Mouse (Mus musculus): Measurements from ENCODE around the gene Rtkn. TPM values are rescaled to one million over a fixed set of nuclear protein-coding genes. Genes with fewer than 3 reads are reported as not detected.

Gene Rtkn
- polyA plus RNA-seq, 1 experiment from 2014 or later: 8.9 TPM

DNA sequence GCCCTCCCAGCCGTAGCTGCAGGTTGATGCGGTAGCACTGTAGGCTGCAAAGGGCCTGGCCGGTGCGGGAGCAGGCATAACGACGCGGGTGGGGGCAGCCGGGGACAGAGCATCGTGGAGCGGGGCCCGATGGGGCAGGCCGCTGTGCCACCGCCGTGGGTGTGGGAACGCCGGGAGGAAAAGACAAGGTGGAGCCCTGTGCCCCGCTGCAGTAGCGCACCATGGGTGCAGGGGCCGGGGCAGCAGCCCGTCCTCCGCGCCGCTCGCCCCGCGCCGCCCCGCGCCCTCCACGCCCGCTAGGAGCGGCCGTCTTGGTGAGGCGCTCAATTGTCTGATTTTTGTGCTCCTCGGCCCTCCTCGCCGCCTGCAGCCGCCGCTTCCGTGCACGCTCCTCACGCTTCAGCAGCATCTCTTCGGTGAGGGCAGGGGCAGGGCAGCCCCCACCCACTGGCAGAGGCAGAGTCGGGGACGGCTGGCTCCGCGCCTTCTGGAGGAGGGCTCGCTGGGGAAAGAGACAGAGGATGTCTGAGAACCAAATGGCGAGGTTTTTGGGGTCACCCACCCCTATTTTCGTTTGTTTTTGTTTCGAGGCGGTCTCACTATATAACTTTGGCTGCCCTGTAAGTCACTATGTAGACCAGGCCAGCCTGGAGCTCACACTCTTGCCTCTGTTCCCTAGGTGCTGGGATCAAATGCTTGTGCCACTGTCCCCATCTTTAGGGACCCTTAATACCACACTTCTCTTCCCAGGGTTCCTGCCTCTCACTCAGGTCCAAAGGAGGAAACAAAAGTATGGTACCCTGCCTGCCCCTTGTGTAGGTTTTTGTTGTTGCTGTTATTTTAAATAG, 13.2 kb upstream of the Rtkn start:
- 2% methylated on average over 47 of the region's 52 CpGs for WGBS
- Histone ChIP-seq H3K27me3 (ENCODE audit: control insufficient read depth, insufficient read depth, low read length) (no peaks in the 10 kb centered on the region), H3K4me2 (replicated peaks) (peak overlapping the region; percentile 99), H3K27ac (peak overlapping the region; percentile 98), H3K9ac (peak overlapping the region; percentile 92), H3K9me3 (ENCODE audit: control insufficient read depth, low read length) (no peaks in the 10 kb centered on the region), H3K4me3 (replicated peaks; ENCODE audit: low read length) (peak overlapping the region; percentile 63), H3K36me3 (replicated peaks; ENCODE audit: control insufficient read depth, insufficient read depth) (peaks cover 29% of the 10 kb centered on the region), H3K4me1 (replicated peaks; ENCODE audit: control insufficient read depth, insufficient read depth, low read length) (peaks cover 39% of the 10 kb centered on the region)
- DNase-seq (ENCODE audit: low spot score) (no peak), ATAC-seq (ENCODE audit: low FRiP score) (no peak; the same call in 1 of the 2 replicates)

DNA sequence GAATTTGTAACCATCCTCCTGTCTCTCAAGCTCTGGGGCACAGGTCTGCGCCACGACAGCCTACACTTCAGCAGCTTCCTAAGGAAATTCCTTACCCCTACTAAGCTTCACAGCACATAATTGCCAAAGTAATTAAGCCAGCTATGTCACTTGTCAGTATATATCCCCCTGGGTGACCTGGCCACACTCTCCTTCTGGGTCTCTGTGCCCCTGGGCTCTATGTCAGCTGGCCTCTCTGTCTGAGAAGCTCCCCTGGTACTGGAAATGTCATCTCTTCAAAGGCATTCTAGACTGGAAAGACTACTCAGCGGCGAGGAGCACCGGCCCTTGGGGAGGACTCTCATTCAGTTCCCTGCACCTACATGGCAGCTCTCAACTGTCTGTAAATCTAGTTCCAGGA, 12.3 kb upstream of the Rtkn start:
- Histone ChIP-seq H3K27ac (0 out of 2 replicates have a peak overlapping the region, but pooled peaks have one; percentile 98), H3K36me3 (replicated peaks; ENCODE audit: control insufficient read depth, insufficient read depth) (peaks cover 20% of the 10 kb centered on the region), H3K9me3 (ENCODE audit: control insufficient read depth, low read length) (no peaks in the 10 kb centered on the region), H3K4me3 (replicated peaks; ENCODE audit: low read length) (0 out of 2 replicates have a peak overlapping the region, but pooled peaks have one; percentile 63), H3K27me3 (ENCODE audit: control insufficient read depth, insufficient read depth, low read length) (no peaks in the 10 kb centered on the region), H3K4me1 (replicated peaks; ENCODE audit: control insufficient read depth, insufficient read depth, low read length) (peaks cover 38% of the 10 kb centered on the region), H3K4me2 (replicated peaks) (peak overlapping the region; percentile 99), H3K9ac (0 out of 2 replicates have a peak overlapping the region, but pooled peaks have one; percentile 92)
- DNase-seq (ENCODE audit: low spot score): no peak
- ATAC-seq (ENCODE audit: low FRiP score): no peak
- 54% methylated on average over 5 of the region's 5 CpGs for WGBS

DNA sequence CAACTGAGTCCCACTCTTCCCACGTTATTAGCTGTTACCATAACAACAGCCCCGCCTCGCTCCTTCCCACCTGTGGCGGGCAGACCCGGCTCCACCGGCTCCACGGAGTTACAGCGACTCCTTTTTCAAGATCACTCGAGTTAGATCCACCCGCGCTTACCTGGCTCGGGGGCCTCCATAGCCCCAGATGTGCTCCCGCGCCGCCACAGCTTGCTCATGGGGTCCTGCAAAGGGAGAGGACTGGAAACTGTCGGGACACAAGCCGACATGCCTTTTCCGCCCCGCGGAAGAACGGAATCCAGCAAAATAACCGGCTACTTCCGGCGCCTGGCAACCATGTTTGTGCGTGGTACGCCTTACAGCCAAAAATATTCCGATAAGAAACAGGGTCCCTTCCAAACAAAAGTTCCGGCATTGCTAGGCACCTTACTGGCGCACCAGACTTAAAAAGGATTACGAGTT, 10.4 kb upstream of the Rtkn start:
- Histone ChIP-seq H3K27me3 (ENCODE audit: control insufficient read depth, insufficient read depth, low read length) (no peaks in the 10 kb centered on the region), H3K4me2 (replicated peaks) (peak overlapping the region; percentile 88), H3K9ac (peak overlapping the region; percentile 55), H3K4me1 (replicated peaks; ENCODE audit: control insufficient read depth, insufficient read depth, low read length) (peaks cover 32% of the 10 kb centered on the region), H3K4me3 (replicated peaks; ENCODE audit: low read length) (peak overlapping the region; percentile 53), H3K9me3 (ENCODE audit: control insufficient read depth, low read length) (no peaks in the 10 kb centered on the region), H3K27ac (0 out of 2 replicates have a peak overlapping the region, but pooled peaks have one; percentile 38), H3K36me3 (replicated peaks; ENCODE audit: control insufficient read depth, insufficient read depth) (peaks cover under 1% of the 10 kb centered on the region; the same call in 1 of the 2 replicates)
- under 1% methylated on average over 30 of the region's 30 CpGs for WGBS
- ATAC-seq (ENCODE audit: low FRiP score): peak; percentile 15; the same call in 1 of the 2 replicates
- peak; percentile 97 for DNase-seq (ENCODE audit: low spot score)

DNA sequence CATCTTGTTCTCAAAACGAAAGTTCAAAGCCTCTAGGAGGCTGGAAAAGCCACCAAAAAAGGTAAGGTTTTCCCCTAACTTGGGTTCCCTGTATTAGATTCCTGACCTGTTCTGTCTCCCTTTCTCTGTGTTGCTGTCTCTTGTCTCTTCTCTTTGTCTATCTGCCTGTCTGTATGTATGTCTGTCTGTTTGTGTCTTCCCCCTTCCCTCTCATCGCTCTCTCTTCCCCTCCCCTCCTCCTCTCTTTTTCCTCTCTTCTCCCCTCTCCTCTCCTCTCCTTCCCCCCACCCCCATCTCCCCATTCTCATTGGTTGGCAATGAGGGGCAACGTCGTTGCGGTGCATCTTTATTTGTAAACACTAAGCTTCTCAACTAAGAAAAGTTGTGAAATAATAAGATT, 9.9 kb upstream of the Rtkn start, which contains the start of gene Ino80b:
Ino80b (minus strand) TSS at position 101 of the 400 bp plus-strand sequence.
- DNase-seq (ENCODE audit: low spot score) (no peak), ATAC-seq (ENCODE audit: low FRiP score) (no peak)
- 28% methylated on average over 5 of the region's 5 CpGs for WGBS
- no peaks in the 10 kb centered on the region for H3K27me3 ChIP-seq (ENCODE audit: control insufficient read depth, insufficient read depth, low read length)
- H3K36me3 ChIP-seq (replicated peaks; ENCODE audit: control insufficient read depth, insufficient read depth): no peaks in the 10 kb centered on the region
- H3K9me3 ChIP-seq (ENCODE audit: control insufficient read depth, low read length): no peaks in the 10 kb centered on the region
- peak within 1 kb of the TSS; percentile 53 for H3K4me3 ChIP-seq (replicated peaks; ENCODE audit: low read length)
- peaks cover 28% of the 10 kb centered on the region for H3K4me1 ChIP-seq (replicated peaks; ENCODE audit: control insufficient read depth, insufficient read depth, low read length)
- peak within 1 kb of the TSS; percentile 88 for H3K4me2 ChIP-seq (replicated peaks)
- H3K9ac ChIP-seq: peak within 1 kb of the TSS; percentile 55
- 0 out of 2 replicates have a peak within 1 kb of the TSS, but pooled peaks have one; percentile 38 for H3K27ac ChIP-seq

DNA sequence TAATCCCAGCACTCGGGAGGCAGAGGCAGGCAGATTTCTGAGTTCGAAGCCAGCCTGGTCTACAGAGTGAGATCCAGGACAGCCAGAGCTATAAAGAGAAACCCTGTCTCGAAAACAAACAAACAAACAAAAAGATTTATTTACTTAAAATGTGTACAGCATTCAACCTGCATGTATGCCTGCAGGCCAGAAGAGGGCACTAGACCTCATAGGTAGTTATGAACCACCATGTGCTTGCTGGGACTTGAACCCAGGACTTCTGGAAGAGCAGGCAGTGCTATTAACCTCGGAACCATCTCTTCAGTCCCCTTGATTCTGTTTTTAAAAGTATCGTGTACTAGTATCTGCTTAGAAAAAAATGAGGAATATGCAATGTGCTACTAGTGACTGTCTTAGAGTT, 7.8 kb upstream of the Rtkn start:
- Histone ChIP-seq H3K9me3 (ENCODE audit: control insufficient read depth, low read length) (no peaks in the 10 kb centered on the region), H3K27ac (no peak overlapping the region), H3K36me3 (replicated peaks; ENCODE audit: control insufficient read depth, insufficient read depth) (no peaks in the 10 kb centered on the region), H3K9ac (no peak overlapping the region), H3K4me2 (replicated peaks) (no peak overlapping the region), H3K4me3 (replicated peaks; ENCODE audit: low read length) (no peak overlapping the region), H3K27me3 (ENCODE audit: control insufficient read depth, insufficient read depth, low read length) (no peaks in the 10 kb centered on the region), H3K4me1 (replicated peaks; ENCODE audit: control insufficient read depth, insufficient read depth, low read length) (peaks cover 21% of the 10 kb centered on the region)
- DNase-seq (ENCODE audit: low spot score) (no peak), ATAC-seq (ENCODE audit: low FRiP score) (no peak)
- WGBS: 98% methylated on average over 5 of the region's 5 CpGs

DNA sequence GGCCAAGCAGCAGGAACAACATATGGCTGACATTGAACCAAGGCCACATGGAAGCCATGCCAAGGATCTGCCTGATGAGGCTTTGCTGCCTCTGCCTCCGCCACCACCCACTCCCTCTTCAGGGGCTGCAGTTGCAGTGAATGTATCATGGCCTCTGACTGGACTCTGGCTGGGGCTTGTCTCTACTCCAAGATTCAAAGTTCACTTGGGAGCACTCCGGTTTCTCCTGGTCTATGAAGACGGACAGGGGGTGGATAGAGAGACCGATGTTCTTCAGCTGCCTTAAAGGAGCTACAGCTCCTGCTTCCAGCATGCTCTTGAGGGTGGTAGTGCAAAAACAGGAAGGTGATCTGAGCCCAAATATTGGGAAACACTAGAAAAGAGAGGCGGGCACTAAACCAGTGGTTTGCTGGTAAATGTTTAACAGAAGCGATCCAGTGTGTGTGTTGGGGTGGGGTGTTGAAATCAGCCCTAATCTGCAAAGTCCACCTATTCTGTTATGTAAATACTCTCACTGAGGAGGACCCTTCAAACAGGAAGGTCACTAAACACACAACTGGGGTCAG, 3.7 kb upstream of the Rtkn start:
- Histone ChIP-seq H3K36me3 (replicated peaks; ENCODE audit: control insufficient read depth, insufficient read depth) (no peaks in the 10 kb centered on the region), H3K27me3 (ENCODE audit: control insufficient read depth, insufficient read depth, low read length) (peaks cover 6% of the 10 kb centered on the region; the same call in 1 of the 2 replicates), H3K9ac (no peak overlapping the region), H3K27ac (no peak overlapping the region), H3K9me3 (ENCODE audit: control insufficient read depth, low read length) (no peaks in the 10 kb centered on the region), H3K4me1 (replicated peaks; ENCODE audit: control insufficient read depth, insufficient read depth, low read length) (no peaks in the 10 kb centered on the region), H3K4me3 (replicated peaks; ENCODE audit: low read length) (no peak overlapping the region), H3K4me2 (replicated peaks) (no peak overlapping the region)
- ATAC-seq (ENCODE audit: low FRiP score) (no peak), DNase-seq (ENCODE audit: low spot score) (no peak)
- 81% methylated on average over 6 of the region's 6 CpGs for WGBS

DNA sequence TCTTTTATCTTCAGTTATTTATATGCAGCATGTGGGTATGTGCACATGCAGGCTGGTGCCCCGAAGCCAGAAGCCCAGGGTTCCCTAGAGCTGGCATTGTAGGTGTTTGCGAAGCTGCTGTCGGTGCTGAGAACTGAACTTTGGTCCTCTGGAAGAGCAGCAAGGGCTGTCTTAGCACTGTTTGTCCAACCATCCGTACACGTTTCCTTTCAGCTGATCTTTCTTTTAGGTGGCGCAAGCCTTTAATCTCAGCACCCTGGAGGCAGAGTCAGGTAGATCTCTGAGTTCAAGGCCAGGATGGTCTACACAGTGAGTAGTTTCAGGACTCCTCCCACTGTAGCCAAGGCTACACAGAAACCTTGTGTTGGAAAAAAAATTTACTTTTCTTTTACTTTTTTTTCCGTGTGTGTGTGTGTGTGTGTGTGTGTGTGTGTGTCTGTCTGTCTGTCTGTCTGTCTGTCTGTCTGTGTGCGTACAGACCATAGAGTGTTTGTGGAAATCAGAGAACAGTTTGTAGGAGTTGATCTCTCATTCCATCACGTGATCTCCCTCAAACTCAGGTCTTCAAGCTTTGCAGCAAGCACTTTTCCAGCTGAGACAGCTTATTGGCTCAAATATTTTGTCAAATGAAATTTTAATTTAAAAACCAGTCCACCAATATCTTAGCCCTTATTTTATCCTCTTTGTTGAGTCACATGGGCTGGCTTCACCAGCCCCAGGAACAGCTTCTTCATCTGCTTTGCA, 2.9 kb upstream of the Rtkn start:
- DNase-seq (ENCODE audit: low spot score) (no peak), ATAC-seq (ENCODE audit: low FRiP score) (no peak)
- H3K27me3 ChIP-seq (ENCODE audit: control insufficient read depth, insufficient read depth, low read length): peaks cover 6% of the 10 kb centered on the region; the same call in 1 of the 2 replicates
- no peak overlapping the region for H3K9ac ChIP-seq
- no peak overlapping the region for H3K27ac ChIP-seq
- H3K4me2 ChIP-seq (replicated peaks): no peak overlapping the region
- 90% methylated on average over 9 of the region's 9 CpGs for WGBS
- H3K9me3 ChIP-seq (ENCODE audit: control insufficient read depth, low read length): no peaks in the 10 kb centered on the region
- H3K4me3 ChIP-seq (replicated peaks; ENCODE audit: low read length): no peak overlapping the region
- peaks cover 5% of the 10 kb centered on the region; the same call in 1 of the 2 replicates for H3K4me1 ChIP-seq (replicated peaks; ENCODE audit: control insufficient read depth, insufficient read depth, low read length)
- no peaks in the 10 kb centered on the region for H3K36me3 ChIP-seq (replicated peaks; ENCODE audit: control insufficient read depth, insufficient read depth)

DNA sequence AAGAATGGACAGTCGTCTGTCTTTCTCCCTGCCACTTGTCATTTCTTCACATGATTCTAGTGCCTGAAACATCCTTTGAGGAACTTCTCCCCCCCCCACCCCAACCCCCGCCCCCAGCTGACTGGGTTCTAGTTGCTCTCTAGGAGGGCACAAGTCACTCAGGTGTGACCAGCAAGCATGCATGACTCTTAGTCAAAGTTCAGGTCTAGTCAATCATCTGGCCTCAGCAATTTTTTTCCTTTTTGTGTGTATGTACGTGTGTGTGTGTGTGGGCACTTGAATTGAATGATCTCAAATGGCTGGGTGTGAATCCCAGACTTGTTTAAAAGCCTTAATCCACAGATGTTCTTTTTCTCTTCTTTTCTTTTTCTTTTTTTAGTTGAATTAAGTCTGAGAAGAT, 1.0 kb upstream of the Rtkn start:
- Histone ChIP-seq H3K4me1 (replicated peaks; ENCODE audit: control insufficient read depth, insufficient read depth, low read length) (peaks cover 18% of the 10 kb centered on the region), H3K27me3 (ENCODE audit: control insufficient read depth, insufficient read depth, low read length) (peaks cover 6% of the 10 kb centered on the region; the same call in 1 of the 2 replicates), H3K9me3 (ENCODE audit: control insufficient read depth, low read length) (no peaks in the 10 kb centered on the region), H3K36me3 (replicated peaks; ENCODE audit: control insufficient read depth, insufficient read depth) (no peaks in the 10 kb centered on the region), H3K9ac (no peak overlapping the region), H3K27ac (no peak overlapping the region), H3K4me2 (replicated peaks) (no peak overlapping the region), H3K4me3 (replicated peaks; ENCODE audit: low read length) (no peak overlapping the region)
- DNase-seq (ENCODE audit: low spot score) (no peak), ATAC-seq (ENCODE audit: low FRiP score) (no peak)
- 70% methylated on average over 3 of the region's 3 CpGs for WGBS
